Mouse (Mus musculus): Measurements from ENCODE around the gene Dnmt1.

The Dnmt1 gene

DNA sequence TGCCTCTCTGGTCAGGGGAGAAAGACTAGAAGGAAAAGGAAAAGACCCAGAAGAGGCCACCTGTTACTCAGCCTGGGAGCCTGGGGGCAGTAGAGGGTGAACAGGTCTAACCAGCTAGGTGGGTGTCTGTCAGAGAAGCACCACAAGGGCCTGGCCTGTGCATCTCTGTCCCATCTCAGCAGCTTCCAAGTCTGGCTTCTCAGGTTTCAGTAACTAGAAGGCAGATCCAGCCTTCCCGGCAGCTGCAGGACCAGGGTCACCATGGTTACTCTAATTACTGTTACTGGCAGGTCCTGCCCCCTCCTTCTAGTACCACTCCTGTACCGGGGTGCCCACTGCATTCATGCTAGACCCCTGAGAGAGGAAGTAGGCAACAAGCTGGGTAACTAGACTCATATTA, 15.8 kb downstream of the Dnmt1 start:
- DNase-seq (ENCODE audit: extremely low spot score, low read depth, low spot score): no peak

GRCm38 (mm10) chr9:20943396-20943795, 16.3 kb downstream of the Dnmt1 start:
- no peak for DNase-seq (ENCODE audit: extremely low spot score, low read depth, low spot score)

DNA sequence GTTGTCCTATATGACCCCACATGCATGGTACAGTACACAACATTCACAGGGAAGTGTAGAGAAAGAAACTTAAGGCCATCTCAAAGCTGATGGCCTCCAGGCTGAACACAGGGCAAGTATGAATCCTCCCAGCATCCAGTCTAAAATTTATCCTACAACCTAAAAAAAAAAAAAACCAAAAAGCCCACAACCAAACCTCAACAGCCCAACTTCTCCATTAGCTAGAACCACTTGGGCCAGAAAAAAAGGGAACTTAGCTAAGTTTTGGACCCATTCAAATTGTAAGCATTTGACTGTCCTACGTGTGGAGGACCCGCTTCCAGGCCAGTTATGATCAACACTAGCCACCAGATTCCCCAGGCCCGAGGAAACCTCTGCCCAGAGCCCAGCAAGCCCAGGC, 36.4 kb downstream of the Dnmt1 start:
- DNase-seq (ENCODE audit: extremely low spot score, low read depth, low spot score): no peak

DNA sequence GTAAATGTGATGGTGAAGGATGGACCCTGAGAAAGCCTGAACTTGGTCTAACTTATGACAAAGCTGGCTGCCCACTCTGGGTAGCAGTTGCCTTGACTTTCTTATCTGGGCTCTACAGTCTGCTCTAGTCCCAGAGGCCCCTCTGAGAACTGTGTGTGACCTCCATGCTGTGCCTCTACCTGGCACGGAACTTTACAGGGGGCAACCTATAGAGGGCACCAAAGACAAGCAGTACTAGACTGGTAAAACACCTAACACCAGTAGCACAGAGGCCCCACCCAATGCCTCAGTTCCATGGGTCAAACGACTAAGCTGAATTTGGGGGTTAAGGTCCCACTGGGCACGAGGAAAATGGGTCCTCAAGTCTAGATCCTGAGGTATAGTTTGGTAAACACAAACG, 43.5 kb downstream of the Dnmt1 start:
- no peak for DNase-seq (ENCODE audit: extremely low spot score, low read depth, low spot score)

DNA sequence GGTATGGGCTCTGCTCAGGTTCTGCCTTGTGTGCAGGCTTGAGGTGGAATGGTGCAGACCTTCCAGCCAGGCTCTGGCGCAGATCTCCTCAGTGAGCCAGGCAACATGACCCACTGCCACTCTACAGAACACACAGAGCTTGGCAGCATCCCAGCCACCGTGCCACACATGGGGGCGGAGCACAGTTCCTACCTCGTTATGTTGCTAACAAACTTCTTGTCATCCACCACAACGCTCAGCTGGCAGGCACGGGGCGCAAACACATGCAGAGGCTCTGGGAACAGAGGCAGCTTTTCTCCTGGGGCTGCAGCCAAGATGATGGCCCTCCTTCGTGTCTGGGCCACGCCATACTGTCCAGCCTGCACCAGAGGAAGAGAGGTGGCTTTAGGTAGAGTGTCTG, 49.7 kb downstream of the Dnmt1 start:
- no peak for DNase-seq (ENCODE audit: extremely low spot score, low read depth, low spot score)

DNA sequence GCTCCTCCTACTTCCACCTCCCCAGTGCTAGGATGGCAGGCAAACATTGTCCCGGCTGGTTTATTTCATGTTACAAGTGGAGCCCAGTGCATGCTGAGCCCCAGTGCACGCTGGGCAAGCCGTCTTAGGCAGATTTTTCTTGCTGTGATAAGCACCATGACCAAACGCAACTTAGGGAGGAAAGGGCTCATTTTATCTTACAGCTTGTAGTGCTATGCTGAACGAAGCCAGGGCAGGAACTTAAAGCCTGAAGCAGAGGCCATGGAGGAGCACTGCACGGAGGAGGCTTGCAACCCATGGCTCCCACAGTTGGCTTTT, 57.6 kb downstream of the Dnmt1 start:
- no peak for DNase-seq (ENCODE audit: extremely low spot score, low read depth, low spot score)

DNA sequence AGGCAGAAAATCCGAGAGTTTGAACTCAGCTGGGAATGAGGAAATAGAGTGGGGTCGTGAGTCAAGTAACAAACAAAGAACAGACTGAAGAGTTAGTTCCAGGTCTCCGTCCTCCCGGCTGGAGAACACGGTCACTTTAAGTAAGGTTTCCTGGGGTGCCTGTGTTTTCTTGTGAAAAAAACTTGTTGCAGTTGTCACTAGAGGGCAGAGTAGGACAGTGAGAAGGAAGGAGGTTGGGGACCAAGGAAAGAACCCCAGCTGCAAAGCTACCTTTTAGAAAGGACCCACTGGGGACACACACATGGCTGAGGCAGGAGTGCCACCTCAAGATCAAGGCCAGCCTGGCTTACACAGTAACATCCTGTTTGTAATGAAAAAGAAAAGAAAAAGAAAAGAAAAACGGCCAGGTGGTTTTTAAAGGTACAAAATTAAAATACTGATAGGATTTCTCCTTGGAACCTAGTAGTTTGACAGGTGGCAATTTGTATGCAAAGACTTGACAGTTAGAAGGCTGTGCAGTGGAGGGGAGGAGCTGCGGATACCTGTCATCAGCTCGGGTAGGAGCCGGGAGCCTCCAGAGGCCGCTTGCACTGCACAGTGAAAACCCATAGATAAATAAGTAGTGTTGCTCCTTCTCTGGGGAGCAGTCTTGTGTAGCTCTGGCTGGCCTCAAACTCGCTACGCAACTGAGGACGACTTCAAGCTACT, 58.1 kb downstream of the Dnmt1 start:
- no peak for DNase-seq (ENCODE audit: extremely low spot score, low read depth, low spot score)

- DNase-seq (ENCODE audit: extremely low spot score, low read depth, low spot score): no peak
These were observed 61.1 kb downstream of the Dnmt1 start, which contains the start of gene Eif3g for GRCm38 (mm10) chr9:20898511-20899073. Gene Eif3g (minus strand): TSS chr9:20898623.

GRCm38 (mm10) chr9:20897736-20898510, 61.8 kb downstream of the Dnmt1 start:
- no peak for DNase-seq (ENCODE audit: extremely low spot score, low read depth, low spot score)

GRCm38 (mm10) chr9:20895382-20895781, 64.3 kb downstream of the Dnmt1 start:
- no peak for DNase-seq (ENCODE audit: extremely low spot score, low read depth, low spot score)

- no peak for DNase-seq (ENCODE audit: extremely low spot score, low read depth, low spot score)
These were observed 65.1 kb downstream of the Dnmt1 start for GRCm38 (mm10) chr9:20894629-20895028.

DNA sequence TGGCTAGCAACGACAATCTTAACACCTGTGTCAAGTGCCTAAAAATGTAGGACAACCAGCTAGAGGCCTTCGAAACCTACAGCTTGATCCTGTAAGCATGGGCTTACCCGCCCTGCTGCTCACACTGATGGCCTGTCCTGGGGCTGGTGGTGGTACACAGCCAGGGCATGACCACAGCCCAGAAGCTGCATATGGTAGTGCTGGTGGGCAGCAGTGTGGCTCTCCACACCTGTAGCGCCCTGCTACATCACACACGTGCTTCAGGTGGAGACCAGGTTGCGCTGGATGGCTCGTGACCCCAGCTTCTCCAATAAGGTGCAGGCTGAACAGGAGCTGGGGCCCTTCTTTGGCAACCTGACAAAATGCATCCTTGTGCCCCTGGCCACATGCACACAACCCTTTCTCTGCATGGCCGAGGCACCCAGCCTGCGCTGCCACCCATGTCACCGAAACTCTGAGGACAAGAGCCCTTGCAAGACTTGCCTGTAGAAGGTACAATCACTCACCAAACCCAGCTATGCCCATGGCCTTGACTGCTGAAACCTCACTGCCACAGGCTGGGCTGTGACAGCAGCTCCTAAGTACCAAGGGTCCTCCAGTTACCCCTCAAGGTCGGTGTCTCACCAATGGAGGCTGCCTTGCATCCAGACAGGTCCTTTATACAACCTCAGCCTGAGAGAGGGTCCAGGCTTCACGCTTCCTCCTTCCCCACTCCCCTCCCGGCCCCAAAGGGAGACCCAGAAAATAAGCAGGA, 65.9 kb downstream of the Dnmt1 start:
- no peak for DNase-seq (ENCODE audit: extremely low spot score, low read depth, low spot score)

DNA sequence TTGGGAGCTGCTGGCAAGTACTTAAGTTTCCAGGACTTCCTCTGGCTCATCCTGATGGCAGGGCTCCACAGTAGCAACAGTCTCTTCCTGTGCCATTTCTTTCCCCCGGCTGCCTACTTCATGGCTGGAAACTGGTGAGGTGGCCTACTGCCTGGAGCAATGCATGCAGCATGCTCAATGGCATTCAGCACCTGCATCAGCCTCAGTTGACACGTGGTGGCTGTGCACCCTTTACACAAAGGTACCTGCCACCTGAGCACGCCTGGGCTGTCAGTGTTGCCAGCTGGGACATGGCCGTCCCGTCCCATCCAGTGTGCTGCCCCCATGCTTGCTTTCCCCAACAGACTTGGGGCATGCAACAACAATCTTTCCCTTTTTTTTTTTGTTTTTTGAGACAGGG, 66.6 kb downstream of the Dnmt1 start:
- DNase-seq (ENCODE audit: extremely low spot score, low read depth, low spot score): no peak

DNA sequence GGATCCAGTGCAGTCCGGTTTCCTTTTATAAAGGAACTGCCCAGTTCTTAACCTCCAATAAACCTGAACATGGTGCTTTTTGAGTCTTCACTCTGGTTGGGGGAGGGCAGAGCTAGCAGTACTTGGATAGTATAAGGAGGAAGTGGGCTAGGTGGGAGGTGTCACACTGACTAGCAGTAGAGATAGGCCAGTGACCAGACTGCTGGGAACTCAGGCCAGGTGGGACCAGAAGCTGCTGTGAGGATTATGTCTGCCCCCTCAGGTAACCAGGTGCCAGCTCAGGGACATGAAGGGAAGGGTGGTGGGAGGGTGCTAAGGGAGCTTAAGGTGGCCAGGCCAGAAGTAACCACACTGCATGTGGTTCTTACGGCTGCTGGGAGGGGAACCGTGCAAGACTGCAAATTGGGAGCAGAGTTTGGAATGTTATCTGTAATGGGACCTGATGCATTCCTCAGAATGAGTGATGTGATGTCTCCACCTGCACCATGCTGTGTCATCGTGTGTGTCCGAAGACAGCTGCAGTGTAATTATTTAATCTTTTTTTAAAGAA, 67.5 kb downstream of the Dnmt1 start:
- DNase-seq (ENCODE audit: extremely low spot score, low read depth, low spot score): no peak

- DNase-seq (ENCODE audit: extremely low spot score, low read depth, low spot score): no peak
These were observed 68.2 kb downstream of the Dnmt1 start for GRCm38 (mm10) chr9:20891339-20892103.

DNA sequence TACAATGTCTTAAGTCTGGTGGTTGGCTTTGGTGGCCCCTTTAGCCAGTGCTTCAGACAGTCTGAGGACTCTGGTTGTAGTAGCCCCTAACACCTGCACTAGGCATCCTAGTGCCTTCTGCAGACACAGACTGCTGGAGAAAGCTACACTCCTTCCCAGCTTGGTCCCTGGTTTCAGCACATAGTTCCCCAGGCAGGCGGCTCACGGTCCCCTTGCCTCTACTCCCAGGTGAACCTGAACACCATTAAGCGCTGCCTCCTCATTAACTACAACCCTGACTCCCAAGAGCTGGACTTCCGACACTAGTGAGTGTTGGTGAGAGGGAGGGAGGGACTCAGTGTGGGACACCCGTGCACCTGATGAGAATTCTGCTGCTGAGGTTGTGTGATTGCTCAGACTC, 69.3 kb downstream of the Dnmt1 start:
- no peak for DNase-seq (ENCODE audit: extremely low spot score, low read depth, low spot score)

DNA sequence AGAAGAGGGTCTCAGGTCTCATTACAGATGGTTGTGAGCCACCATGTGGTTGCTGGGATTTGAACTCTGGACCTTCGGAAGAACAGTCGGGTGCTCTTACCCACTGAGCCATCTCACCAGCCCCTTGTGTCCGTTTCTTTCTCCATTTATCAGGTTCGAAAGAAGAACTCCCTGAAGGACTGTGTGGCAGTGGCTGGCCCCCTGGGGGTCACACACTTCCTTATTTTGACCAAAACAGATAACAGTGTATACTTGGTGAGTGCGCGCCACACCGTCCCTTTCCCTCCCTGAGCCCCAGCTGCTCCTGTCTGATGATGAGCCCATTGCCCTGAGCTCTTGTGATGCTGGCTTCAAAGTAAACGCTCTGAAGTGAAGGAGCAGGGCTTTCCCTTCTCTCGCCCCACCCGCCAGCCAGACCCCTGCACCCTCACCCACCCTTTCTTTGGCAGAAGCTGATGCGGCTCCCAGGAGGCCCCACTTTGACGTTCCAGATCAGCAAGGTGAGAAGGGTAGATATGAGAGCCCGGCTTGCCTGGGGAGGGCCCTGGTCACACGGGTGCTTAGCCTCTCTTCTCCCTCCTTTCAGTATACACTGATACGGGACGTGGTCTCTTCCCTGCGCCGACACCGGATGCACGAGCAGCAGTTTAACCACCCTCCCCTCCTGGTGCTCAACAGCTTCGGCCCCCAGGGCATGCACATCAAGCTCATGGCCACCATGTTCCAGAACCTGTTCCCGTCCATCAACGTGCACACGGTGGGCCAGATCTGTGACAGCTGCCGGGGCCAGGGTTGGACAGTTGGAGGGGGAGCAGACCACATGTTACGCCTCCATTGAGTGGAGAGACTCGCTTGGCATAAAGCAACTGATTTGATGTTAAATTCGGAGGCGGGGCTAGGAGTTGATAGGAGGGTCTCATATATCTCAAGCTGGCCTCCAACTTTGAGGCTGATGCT, 70.2 kb downstream of the Dnmt1 start:
- DNase-seq (ENCODE audit: extremely low spot score, low read depth, low spot score): no peak

GRCm38 (mm10) chr9:20888386-20888765, 71.3 kb downstream of the Dnmt1 start:
- no peak for DNase-seq (ENCODE audit: extremely low spot score, low read depth, low spot score)

GRCm38 (mm10) chr9:20887704-20888385, 71.8 kb downstream of the Dnmt1 start, which contains the start of gene Ppan:
Gene Ppan (plus strand): TSS chr9:20888175.
- DNase-seq (ENCODE audit: extremely low spot score, low read depth, low spot score): peak; percentile 84

Measured in hindlimb bud, embryonic 11.5 days (tissue).